Mouse (Mus musculus) CH12F3 (cell line): ENCODE measurements around the gene Wdcp.
"Not testable (repeated sequence)": the region's sequence is repeated elsewhere in the genome, so short reads cannot be mapped to it uniquely, and the experiment has no call there.

Experiments
- in situ Hi-C: fragments of 300-500 bp; cut with MboI; formaldehyde crosslinking; loops from 2 replicates; pipeline ENCODE4 v1.14.3; 2020; ENCODE audit warnings: low sequenced_read_pairs

Wdcp gene

GRCm38 (mm10) chr12:4842890-4843597 lies at the start of gene Wdcp:
TSS of gene Wdcp (plus strand) at chr12:4843303.
- in situ Hi-C loops, result no loop called here

GRCm38 (mm10) chr12:4793718-4794117 lies 49.4 kb upstream of the Wdcp start:
- in situ Hi-C loops, result no loop called here

GRCm38 (mm10) chr12:4797471-4797870 lies 45.6 kb upstream of the Wdcp start:
- in situ Hi-C loops, result not testable (repeated sequence)

GRCm38 (mm10) chr12:4811036-4811435 lies 32.1 kb upstream of the Wdcp start:
- in situ Hi-C loops, result no loop called here

- in situ Hi-C loops, result no loop called here
Observed at GRCm38 (mm10) chr12:4811705-4812104, 31.4 kb upstream of the Wdcp start.

GRCm38 (mm10) chr12:4813636-4814035 lies 29.5 kb upstream of the Wdcp start:
- in situ Hi-C loops, result no loop called here

GRCm38 (mm10) chr12:4816680-4817360 lies 26.3 kb upstream of the Wdcp start:
- in situ Hi-C loops, result no loop called here

GRCm38 (mm10) chr12:4817361-4818101 lies 25.6 kb upstream of the Wdcp start, which contains the start of gene Sf3b6:
TSS of gene Sf3b6 (plus strand) at chr12:4817544.
- in situ Hi-C loops, result no loop called here

GRCm38 (mm10) chr12:4827256-4827655 lies 15.8 kb upstream of the Wdcp start:
- in situ Hi-C loops, result no loop called here

GRCm38 (mm10) chr12:4836959-4837358 lies 6.1 kb upstream of the Wdcp start:
- in situ Hi-C loops, result no loop called here

- in situ Hi-C loops, result no loop called here
Observed at GRCm38 (mm10) chr12:4840010-4840409, 3.1 kb upstream of the Wdcp start.

GRCm38 (mm10) chr12:4840741-4841140 lies 2.4 kb upstream of the Wdcp start:
- in situ Hi-C loops, result no loop called here

GRCm38 (mm10) chr12:4841392-4841887 lies 1.7 kb upstream of the Wdcp start, which contains the start of gene Fkbp1b:
TSS of gene Fkbp1b (minus strand) at chr12:4841591.
- in situ Hi-C loops, result no loop called here

GRCm38 (mm10) chr12:4842456-4842855 lies 647 bp upstream of the Wdcp start:
- in situ Hi-C loops, result no loop called here

GRCm38 (mm10) chr12:4843741-4844140 lies 638 bp downstream of the Wdcp start:
- in situ Hi-C loops, result no loop called here

GRCm38 (mm10) chr12:4856160-4856559 lies 13.1 kb downstream of the Wdcp start:
- in situ Hi-C loops, result no loop called here

GRCm38 (mm10) chr12:4856834-4857233 lies 13.7 kb downstream of the Wdcp start:
- in situ Hi-C loops, result no loop called here

- in situ Hi-C loops, result no loop called here
Observed at GRCm38 (mm10) chr12:4859241-4859914, 16.3 kb downstream of the Wdcp start.

- in situ Hi-C loops, result no loop called here
Observed at GRCm38 (mm10) chr12:4862672-4863071, 19.6 kb downstream of the Wdcp start.

GRCm38 (mm10) chr12:4863654-4864337 lies 20.7 kb downstream of the Wdcp start:
- in situ Hi-C loops, result no loop called here
